Mouse (Mus musculus): ENCODE results near the gene Lepr. TPM values are rescaled to one million over a fixed set of nuclear protein-coding genes. Genes with fewer than 3 reads are reported as not detected.

Gene Lepr
- polyA plus RNA-seq (2011; ENCODE audit: insufficient read depth, insufficient read length, low read depth, missing spikeins): 1.6 and 1.7 TPM in 2 replicates

DNA sequence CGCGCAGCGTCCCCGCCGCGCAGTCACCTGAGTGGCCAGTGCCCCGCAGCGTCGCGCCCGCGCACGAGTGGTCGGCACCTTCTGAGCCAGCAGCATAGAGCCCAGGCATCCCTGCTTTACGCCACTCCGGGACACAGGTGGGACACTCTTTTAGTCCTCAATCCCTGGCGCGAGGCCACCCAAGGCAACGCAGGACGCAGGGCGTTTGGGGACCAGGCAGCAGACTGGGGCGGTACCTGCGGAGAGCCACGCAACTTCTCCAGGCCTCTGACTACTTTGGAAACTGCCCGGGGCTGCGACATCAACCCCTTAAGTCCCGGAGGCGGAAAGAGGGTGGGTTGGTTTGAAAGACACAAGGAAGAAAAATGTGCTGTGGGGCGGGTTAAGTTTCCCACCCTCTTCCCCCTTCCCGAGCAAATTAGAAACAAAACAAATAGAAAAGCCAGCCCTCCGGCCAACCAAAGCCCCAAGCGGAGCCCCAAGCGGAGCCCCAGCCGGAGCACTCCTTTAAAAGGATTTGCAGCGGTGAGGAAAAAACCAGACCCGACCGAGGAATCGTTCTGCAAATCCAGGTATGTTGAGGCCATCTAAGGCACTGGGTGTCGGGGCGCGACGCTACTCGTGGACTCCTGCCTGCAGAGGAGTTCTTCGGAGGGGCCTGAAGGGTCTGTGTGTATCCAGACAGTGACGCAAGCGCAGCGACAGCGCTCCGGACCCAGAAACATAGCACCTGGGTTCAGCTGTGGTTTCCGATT lies at the start of gene Lepr:
Gene Lepr, plus strand, starts transcription at position 38 of the 755 bp plus-strand sequence.
- Histone ChIP-seq H3K4me1 (ENCODE audit: control insufficient read depth, insufficient read depth, low read length) (no peaks in the 10 kb centered on the region), H3K4me3 (ENCODE audit: low read depth, low read length) (peak within 1 kb of the TSS; percentile 57), H3K9me3 (replicated peaks; ENCODE audit: control insufficient read depth, insufficient read depth, low read length, poor library complexity, severe bottlenecking) (no peaks in the 10 kb centered on the region), H3K9ac (ENCODE audit: low read depth, poor library complexity, severe bottlenecking) (peak within 1 kb of the TSS; percentile 9), H3K27me3 (ENCODE audit: control insufficient read depth, insufficient read depth, low read length, poor library complexity, severe bottlenecking) (peaks cover 8% of the 10 kb centered on the region; the same call in 1 of the 2 replicates), H3K36me3 (ENCODE audit: control insufficient read depth, insufficient read depth, low read length, poor library complexity, severe bottlenecking) (no peaks in the 10 kb centered on the region), H3K27ac (ENCODE audit: insufficient read depth, low read length) (no peak within 1 kb of the TSS)
- TF ChIP-seq EP300 (IDR thresholded peaks at IDR 0.05; ENCODE audit: insufficient read depth, low read depth, low read length): no peak
- TF ChIP-seq POLR2A (IDR thresholded peaks at IDR 0.05; ENCODE audit: insufficient read depth, low read length): no peak
- TF ChIP-seq CTCF (IDR thresholded peaks at IDR 0.05; ENCODE audit: low read depth, low read length): no peak

DNA sequence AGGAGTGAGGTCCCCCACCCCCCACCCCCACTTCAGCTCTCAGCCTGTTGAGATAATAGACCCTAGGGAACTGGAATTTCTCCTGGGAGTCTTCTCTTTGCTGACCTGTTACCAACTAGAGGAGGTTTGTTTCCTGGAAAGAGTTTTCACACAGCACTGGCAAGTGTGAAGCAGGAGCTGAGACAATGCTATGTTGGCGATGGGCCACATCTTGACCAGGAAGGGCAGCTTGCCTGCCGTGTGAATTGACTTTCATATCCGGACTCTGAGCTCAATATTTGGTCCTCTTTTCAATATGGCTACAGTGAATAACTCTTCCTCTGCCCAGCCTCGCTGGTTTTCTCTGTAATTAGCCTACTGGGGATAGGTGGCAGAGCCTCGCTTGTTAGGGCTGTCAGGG lies 48.0 kb upstream of the Lepr start:
- no peaks in the 10 kb centered on the region for H3K9me3 ChIP-seq (replicated peaks; ENCODE audit: control insufficient read depth, insufficient read depth, low read length, poor library complexity, severe bottlenecking)
- H3K9ac ChIP-seq (ENCODE audit: low read depth, poor library complexity, severe bottlenecking): no peak overlapping the region
- no peak overlapping the region for H3K27ac ChIP-seq (ENCODE audit: insufficient read depth, low read length)
- no peak for TF ChIP-seq EP300 (IDR thresholded peaks at IDR 0.05; ENCODE audit: insufficient read depth, low read depth, low read length)
- no peak for TF ChIP-seq CTCF (IDR thresholded peaks at IDR 0.05; ENCODE audit: low read depth, low read length)
- no peaks in the 10 kb centered on the region for H3K27me3 ChIP-seq (ENCODE audit: control insufficient read depth, insufficient read depth, low read length, poor library complexity, severe bottlenecking)
- no peak overlapping the region for H3K4me3 ChIP-seq (ENCODE audit: low read depth, low read length)
- no peaks in the 10 kb centered on the region for H3K36me3 ChIP-seq (ENCODE audit: control insufficient read depth, insufficient read depth, low read length, poor library complexity, severe bottlenecking)
- H3K4me1 ChIP-seq (ENCODE audit: control insufficient read depth, insufficient read depth, low read length): no peaks in the 10 kb centered on the region

DNA sequence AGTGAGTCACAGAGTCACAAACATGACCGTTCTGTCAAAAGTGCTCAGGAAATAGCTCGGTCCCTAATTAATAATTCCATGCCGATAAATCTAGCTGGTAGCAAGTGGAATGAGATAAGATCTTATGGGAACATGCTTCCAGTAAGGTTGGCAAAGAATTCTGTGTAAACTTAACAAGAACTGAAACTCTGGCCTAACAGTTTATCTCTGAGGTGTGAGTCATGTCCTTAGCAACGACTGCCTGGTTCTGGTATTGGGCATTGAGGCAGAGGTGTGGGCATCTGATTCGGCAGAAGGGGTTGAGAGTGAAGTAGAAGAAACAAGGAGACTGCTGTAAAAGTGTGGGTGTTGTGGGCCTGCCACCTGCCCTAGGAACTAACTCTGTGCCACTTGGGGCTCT lies 47.4 kb upstream of the Lepr start:
- Histone ChIP-seq H3K36me3 (ENCODE audit: control insufficient read depth, insufficient read depth, low read length, poor library complexity, severe bottlenecking) (no peaks in the 10 kb centered on the region), H3K27ac (ENCODE audit: insufficient read depth, low read length) (no peak overlapping the region), H3K4me1 (ENCODE audit: control insufficient read depth, insufficient read depth, low read length) (no peaks in the 10 kb centered on the region), H3K4me3 (ENCODE audit: low read depth, low read length) (no peak overlapping the region), H3K9ac (ENCODE audit: low read depth, poor library complexity, severe bottlenecking) (no peak overlapping the region), H3K9me3 (replicated peaks; ENCODE audit: control insufficient read depth, insufficient read depth, low read length, poor library complexity, severe bottlenecking) (no peaks in the 10 kb centered on the region), H3K27me3 (ENCODE audit: control insufficient read depth, insufficient read depth, low read length, poor library complexity, severe bottlenecking) (no peaks in the 10 kb centered on the region)
- no peak for TF ChIP-seq POLR2A (IDR thresholded peaks at IDR 0.05; ENCODE audit: insufficient read depth, low read length)
- TF ChIP-seq CTCF (IDR thresholded peaks at IDR 0.05; ENCODE audit: low read depth, low read length): no peak
- TF ChIP-seq EP300 (IDR thresholded peaks at IDR 0.05; ENCODE audit: insufficient read depth, low read depth, low read length): no peak

DNA sequence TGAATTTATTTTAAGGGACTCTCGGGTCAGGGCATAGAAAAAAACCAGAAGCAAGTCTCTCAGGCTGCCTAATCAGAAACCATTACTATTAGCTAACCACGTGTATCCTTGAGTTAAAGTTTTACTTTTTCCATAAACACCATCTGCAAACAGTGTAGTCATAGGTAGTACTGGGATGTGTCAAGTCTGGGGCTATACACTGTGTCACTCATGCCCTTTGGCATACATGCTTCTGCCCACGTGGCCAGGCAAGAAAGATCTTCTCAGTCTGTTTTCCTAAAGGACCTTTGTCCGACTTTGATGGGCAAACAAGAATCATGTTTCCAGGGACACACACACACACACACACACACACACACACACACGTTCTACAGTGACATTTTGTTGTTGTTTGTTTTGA lies 42.4 kb upstream of the Lepr start:
- no peaks in the 10 kb centered on the region for H3K4me1 ChIP-seq (ENCODE audit: control insufficient read depth, insufficient read depth, low read length)
- H3K27ac ChIP-seq (ENCODE audit: insufficient read depth, low read length): no peak overlapping the region
- no peaks in the 10 kb centered on the region for H3K9me3 ChIP-seq (replicated peaks; ENCODE audit: control insufficient read depth, insufficient read depth, low read length, poor library complexity, severe bottlenecking)
- H3K4me3 ChIP-seq (ENCODE audit: low read depth, low read length): no peak overlapping the region
- no peaks in the 10 kb centered on the region for H3K27me3 ChIP-seq (ENCODE audit: control insufficient read depth, insufficient read depth, low read length, poor library complexity, severe bottlenecking)
- no peaks in the 10 kb centered on the region for H3K36me3 ChIP-seq (ENCODE audit: control insufficient read depth, insufficient read depth, low read length, poor library complexity, severe bottlenecking)
- TF ChIP-seq CTCF (IDR thresholded peaks at IDR 0.05; ENCODE audit: low read depth, low read length): no peak
- no peak for TF ChIP-seq POLR2A (IDR thresholded peaks at IDR 0.05; ENCODE audit: insufficient read depth, low read length)
- no peak for TF ChIP-seq EP300 (IDR thresholded peaks at IDR 0.05; ENCODE audit: insufficient read depth, low read depth, low read length)
- H3K9ac ChIP-seq (ENCODE audit: low read depth, poor library complexity, severe bottlenecking): no peak overlapping the region

DNA sequence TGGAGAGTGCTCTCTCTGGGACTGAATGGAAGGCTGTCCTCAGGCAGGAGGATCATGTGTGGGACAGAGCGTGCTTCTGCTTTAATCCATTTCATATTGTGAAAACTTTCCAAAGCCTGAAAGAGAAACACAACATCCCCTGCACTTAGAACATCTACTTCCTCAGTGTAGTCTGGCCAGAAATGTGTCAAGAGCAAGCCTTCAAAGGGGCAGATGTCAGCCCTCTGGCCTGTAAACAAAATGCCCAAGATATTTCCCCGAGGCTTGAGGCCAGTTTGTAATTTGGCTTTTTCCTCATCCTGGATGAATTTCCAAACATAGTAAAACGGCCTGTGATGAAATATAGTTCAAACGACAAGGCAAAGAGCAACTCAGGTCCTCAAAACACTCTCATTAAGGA lies 41.5 kb upstream of the Lepr start:
- no peaks in the 10 kb centered on the region for H3K36me3 ChIP-seq (ENCODE audit: control insufficient read depth, insufficient read depth, low read length, poor library complexity, severe bottlenecking)
- H3K9me3 ChIP-seq (replicated peaks; ENCODE audit: control insufficient read depth, insufficient read depth, low read length, poor library complexity, severe bottlenecking): no peaks in the 10 kb centered on the region
- no peak for TF ChIP-seq POLR2A (IDR thresholded peaks at IDR 0.05; ENCODE audit: insufficient read depth, low read length)
- no peak for TF ChIP-seq CTCF (IDR thresholded peaks at IDR 0.05; ENCODE audit: low read depth, low read length)
- no peak for TF ChIP-seq EP300 (IDR thresholded peaks at IDR 0.05; ENCODE audit: insufficient read depth, low read depth, low read length)
- no peaks in the 10 kb centered on the region for H3K4me1 ChIP-seq (ENCODE audit: control insufficient read depth, insufficient read depth, low read length)
- no peak overlapping the region for H3K9ac ChIP-seq (ENCODE audit: low read depth, poor library complexity, severe bottlenecking)
- no peak overlapping the region for H3K4me3 ChIP-seq (ENCODE audit: low read depth, low read length)
- H3K27ac ChIP-seq (ENCODE audit: insufficient read depth, low read length): no peak overlapping the region
- H3K27me3 ChIP-seq (ENCODE audit: control insufficient read depth, insufficient read depth, low read length, poor library complexity, severe bottlenecking): no peaks in the 10 kb centered on the region

DNA sequence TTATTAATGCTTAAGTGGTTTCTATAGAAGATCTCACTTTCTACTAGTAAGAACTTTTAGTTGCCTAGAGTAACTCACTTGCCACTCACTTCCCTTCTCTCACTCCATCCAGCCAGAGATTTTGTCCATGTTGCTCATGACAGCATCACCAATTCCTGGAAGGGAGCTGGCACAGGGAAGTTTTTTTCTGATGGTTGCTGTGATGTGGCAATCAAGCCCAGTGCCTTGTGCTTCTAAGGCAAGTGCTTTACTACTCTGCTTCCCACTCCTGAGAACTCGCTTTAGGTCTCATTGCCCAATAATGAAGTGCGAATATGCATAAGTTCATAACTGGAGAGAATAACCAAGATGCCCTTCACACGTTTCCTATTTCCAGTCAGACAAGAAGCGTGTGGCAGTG lies 34.6 kb upstream of the Lepr start:
- TF ChIP-seq POLR2A (IDR thresholded peaks at IDR 0.05; ENCODE audit: insufficient read depth, low read length): no peak
- no peak overlapping the region for H3K27ac ChIP-seq (ENCODE audit: insufficient read depth, low read length)
- no peaks in the 10 kb centered on the region for H3K4me1 ChIP-seq (ENCODE audit: control insufficient read depth, insufficient read depth, low read length)
- no peaks in the 10 kb centered on the region for H3K9me3 ChIP-seq (replicated peaks; ENCODE audit: control insufficient read depth, insufficient read depth, low read length, poor library complexity, severe bottlenecking)
- no peaks in the 10 kb centered on the region for H3K36me3 ChIP-seq (ENCODE audit: control insufficient read depth, insufficient read depth, low read length, poor library complexity, severe bottlenecking)
- no peak overlapping the region for H3K4me3 ChIP-seq (ENCODE audit: low read depth, low read length)
- no peaks in the 10 kb centered on the region for H3K27me3 ChIP-seq (ENCODE audit: control insufficient read depth, insufficient read depth, low read length, poor library complexity, severe bottlenecking)
- H3K9ac ChIP-seq (ENCODE audit: low read depth, poor library complexity, severe bottlenecking): no peak overlapping the region
